Mouse (Mus musculus) pancreas, adult 10 weeks (tissue): ENCODE measurements around the gene Pnlip. TPM values are rescaled to one million over a fixed set of nuclear protein-coding genes. Genes with fewer than 3 reads are reported as not detected.

Source experiments
- polyA plus RNA-seq: library from polyadenylated mRNA; stranded (reverse); fragments of 350-450 nt; fragmentation: Illumina TruSeq; extraction: RNeasy Lipid Tissue Mini Kit (QIAGEN cat#74804); gene quantifications from one replicate; pipeline ENCODE4 v1.2.3, GENCODE M21; 2015; ENCODE audit warnings: low read depth, low replicate concordance; ENCODE audit not compliant: insufficient read depth

Gene Pnlip
- polyA plus RNA-seq = 29,383 TPM

DNA sequence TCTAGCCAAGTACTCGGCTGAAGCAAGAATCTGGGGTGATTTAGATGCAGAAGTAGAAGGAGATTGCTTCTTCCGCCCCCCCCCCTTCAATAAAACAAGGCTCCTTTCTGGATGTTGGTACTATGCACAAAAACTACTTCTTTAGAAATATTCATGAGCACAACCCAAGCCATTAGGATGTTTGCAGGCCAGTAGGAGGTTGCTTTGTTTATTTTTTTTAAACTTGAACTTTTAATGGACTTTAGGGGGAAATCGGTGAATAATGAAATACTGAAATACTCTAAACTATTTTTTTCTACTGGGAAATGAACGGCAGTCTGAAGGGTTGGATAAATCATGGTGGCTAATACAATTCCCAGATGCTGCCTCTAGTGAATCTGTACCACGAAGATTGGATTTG, at the start of gene Pnlip:
Gene Pnlip, plus strand, starts transcription at position 301 of the 400 bp plus-strand sequence.

DNA sequence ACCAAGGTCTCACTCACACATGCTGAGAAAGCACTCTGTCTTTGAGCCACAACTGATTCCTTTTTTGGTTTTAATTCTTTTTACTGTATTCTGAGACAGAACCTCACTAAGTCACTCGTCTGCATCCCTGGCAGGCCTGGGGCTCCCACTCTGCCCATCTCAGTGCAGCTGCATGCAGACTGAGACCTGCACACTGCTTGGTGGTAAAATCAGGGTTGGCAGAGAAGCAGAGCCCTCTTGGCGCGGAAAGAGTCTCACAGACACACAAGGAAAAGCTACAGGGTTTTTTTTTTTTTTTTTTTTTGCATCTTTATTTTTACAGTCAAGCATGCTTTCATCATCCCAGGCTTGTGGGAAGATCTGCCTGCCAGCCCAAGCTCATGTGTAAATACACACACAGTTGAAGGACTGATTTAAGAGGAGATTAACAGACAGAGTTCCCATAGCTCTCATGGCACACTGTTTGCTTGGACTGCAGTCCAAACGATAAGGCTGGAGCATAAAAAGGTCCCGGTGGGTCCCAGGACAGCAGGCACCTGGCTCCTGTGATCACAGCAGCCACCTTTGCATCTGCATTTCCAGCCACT, 76.2 kb downstream of the Pnlip start, which contains the start of gene Pnliprp1:
Gene Pnliprp1, plus strand, starts transcription at position 443 of the 587 bp plus-strand sequence.

Other genes starting within 250 kb of the Pnlip start
- gene Gfra1, start 196.6 kb upstream of the Pnlip start, polyA plus RNA-seq = 0.35 TPM
- not detected for gene Ccdc172, start 140.5 kb upstream of the Pnlip start, polyA plus RNA-seq
- gene Pnliprp1, start 76.4 kb downstream of the Pnlip start, polyA plus RNA-seq = 14,549 TPM
- gene Pnliprp2, start 107.2 kb downstream of the Pnlip start, polyA plus RNA-seq = 1,263 TPM
- not detected for gene 1700019N19Rik, start 142.0 kb downstream of the Pnlip start, polyA plus RNA-seq